8 mouse cellular contexts compared by ENCODE assay signal in the genomic region with DNA sequence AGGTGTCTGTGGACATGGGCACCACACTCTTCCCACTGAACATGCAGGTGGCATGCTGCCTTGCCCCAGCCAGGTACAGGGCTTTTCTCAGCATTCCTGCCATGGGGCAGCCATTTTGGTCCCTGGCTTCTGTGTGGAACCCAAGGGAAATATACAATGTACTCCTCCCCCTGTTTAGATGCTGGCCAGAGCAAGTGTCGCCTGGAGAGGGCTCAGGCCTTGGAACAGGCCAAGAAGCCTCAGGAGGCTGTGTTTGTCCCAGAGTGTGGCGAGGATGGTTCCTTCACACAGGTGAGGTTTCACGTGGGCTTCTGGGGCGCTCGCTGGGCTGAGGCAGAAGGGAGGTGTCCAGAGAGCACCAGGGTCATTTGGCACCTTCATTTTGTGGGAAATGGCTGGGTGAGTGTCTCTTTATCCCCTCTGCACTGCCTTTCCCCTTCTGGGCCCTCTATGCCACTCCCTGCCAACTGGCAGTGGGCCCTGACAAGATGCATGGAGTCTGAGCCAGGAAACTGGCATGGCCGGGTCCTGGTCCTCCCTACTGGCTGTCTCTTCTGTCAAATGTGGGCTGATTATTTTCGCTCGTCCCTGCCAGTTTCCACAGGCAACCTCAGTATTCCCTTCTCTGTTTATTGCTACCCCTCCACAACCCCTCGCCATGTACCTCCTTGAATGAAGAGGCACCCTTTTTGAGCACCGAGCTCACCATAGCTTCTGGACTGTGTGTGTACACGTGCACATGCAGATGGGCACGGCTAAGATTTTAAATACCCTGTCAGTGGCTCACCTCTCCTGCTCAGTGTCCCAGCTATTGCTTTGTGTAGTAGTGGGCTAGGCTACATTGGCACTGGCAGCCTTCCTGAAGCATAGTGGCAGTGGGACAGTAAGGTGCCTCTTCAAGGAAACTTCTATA.
A peak's percentile ranks its signal among the peaks of the same experiment; 100 is the strongest.
DNase-seq lines count a peak whose midpoint lies in the region; ATAC-seq lines count a peak whose summit lies in the region.

No protein-coding gene starts in this region.

- WGBS in heart, embryonic 11.5 days (ENCODE audit: insufficient replicate concordance), result 90% methylated on average over 12 of the region's 12 CpGs

- H3K36me3 ChIP-seq in heart, embryonic 11.5 days (ENCODE audit: control insufficient read depth, insufficient read depth, low read length), result no peaks in the 10 kb centered on the region

- H3K4me3 ChIP-seq in heart, embryonic 11.5 days (ENCODE audit: low read depth, low read length), result no peak overlapping the region

- H3K27ac ChIP-seq in heart, embryonic 11.5 days (ENCODE audit: low read depth, low read length), result no peak overlapping the region

- H3K27me3 ChIP-seq in heart, embryonic 11.5 days (ENCODE audit: control insufficient read depth, insufficient read depth, low read length), result no peaks in the 10 kb centered on the region

- H3K9me3 ChIP-seq in heart, embryonic 11.5 days (replicated peaks; ENCODE audit: control insufficient read depth, low read length), result no peaks in the 10 kb centered on the region

- no peak overlapping the region for H3K4me2 ChIP-seq in heart, embryonic 11.5 days

- peaks cover 7% of the 10 kb centered on the region; the same call in 1 of the 2 replicates for H3K4me1 ChIP-seq in heart, embryonic 11.5 days (ENCODE audit: control insufficient read depth, insufficient read depth, low read length)

- no peak overlapping the region for H3K9ac ChIP-seq in heart, embryonic 11.5 days (ENCODE audit: low read depth, low read length)

- peak; percentile 66 to 67 for DNase-seq in heart, adult 18-20 months
- peak; percentile 44 for DNase-seq in adrenal gland, postnatal 14 days
- DNase-seq in cerebellum, postnatal 14 days, result peak; percentile 92 to 95
- peak; percentile 60 to 76 for DNase-seq in layer of hippocampus, postnatal 10 days (ENCODE audit: low spot score in 2 of 2)
- no peak for DNase-seq in kidney, postnatal 4 days
- no peak for DNase-seq in embryo, embryonic 11 days
- no peak for DNase-seq in kidney, adult 18-20 months

- no peak for ATAC-seq in heart, embryonic 11.5 days (replicated peaks; ENCODE audit: insufficient number of reproducible peaks, low FRiP score, low TSS enrichment)

Comparison
In these comparisons a context has a peak if more than half of its experiments do, and no peak if none do; other contexts are left out.
1. DNase-seq: peak in heart, adult 18-20 months (2 of 2), adrenal gland, postnatal 14 days (single experiment), cerebellum, postnatal 14 days (2 of 2) and layer of hippocampus, postnatal 10 days (2 of 2); none in kidney, postnatal 4 days (0 of 2), embryo, embryonic 11 days (single experiment) and kidney, adult 18-20 months (single experiment).